Mouse (Mus musculus) c-Kit-positive CD71-negative TER-119-negative erythroid progenitor cells, embryonic 14.5 days (primary cell): Measurements from ENCODE around the gene Dop1a.

Experiments used
- DNase-seq: peaks from one replicate; pipeline ENCODE4 v3.0.0-alpha.2; 2013; ENCODE audit warnings: low read depth

The Dop1a gene

DNA sequence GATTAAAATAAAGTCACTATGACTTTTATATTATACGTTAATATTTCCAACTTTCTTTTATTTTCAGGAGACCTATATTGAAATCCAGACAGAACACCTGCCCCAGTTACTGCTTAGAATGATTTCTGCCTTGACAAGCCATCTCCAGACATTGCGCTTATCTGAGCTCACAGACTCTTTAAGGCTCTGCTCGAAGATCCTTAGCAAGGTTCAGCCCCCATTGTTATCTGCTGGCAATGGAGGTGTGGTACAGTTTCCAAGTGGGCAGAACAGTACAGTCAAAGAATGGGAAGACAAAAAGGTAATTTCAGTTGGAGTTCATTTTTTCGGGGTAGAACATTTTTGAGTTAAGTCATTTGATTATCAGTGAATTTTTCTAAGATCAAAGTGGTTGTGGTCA lies 40.5 kb downstream of the Dop1a start:
- DNase-seq, result no peak

DNA sequence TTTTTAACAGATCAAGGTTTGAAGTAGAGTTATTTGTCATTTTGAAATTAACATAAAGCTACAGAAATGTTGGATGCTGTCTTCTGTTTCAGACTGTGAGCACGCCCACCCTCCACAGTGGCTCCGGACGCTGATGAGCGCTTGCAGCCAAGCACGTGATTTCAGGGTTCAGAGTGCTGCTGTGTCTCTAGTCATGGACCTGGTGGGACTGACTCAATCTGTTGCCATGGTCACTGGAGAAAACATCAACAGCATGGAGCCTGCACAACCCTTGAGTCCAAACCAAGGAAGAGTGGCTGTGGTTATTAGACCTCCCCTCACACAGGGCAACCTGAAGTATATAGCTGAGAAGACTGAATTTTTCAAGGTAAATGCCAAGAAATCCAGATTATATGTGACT lies 46.8 kb downstream of the Dop1a start:
- no peak for DNase-seq

DNA sequence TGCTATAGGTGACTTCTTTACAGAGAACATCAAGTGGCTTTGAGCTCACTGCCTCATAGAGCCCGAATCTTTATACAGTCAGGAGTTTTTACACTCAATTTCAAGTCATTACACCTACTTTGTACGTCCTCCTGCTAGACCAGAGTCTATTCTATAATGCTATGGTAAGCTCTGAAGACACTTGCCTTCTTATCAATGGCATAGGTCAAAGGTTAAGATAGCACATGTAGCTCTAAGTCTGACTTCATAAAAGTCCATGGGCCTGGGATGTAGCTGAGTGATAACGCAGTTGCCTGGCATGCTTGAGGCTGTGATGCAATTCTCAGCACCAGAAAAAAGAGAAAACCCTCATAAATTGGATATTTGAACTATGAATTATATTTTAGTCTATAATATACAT lies 47.4 kb downstream of the Dop1a start:
- DNase-seq, result no peak

DNA sequence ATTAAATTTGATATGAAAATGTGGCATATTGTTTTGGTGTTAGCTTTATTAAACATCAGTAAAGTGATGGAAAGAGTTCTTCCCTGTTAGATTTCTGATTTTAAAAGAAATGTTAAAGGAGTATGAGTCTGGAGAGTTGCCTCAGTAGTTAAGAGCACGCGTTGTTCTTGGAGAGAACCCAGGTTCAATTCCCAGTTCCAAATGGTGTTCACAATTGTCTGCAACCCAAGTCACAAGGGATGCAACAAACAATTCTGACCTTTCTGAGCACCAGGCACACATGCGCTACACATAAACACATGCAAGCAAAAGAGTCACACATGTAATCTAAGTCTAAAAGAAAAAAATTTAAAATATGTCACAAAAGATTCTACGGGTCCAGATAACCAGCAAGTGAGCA lies 47.8 kb downstream of the Dop1a start:
- no peak for DNase-seq

DNA sequence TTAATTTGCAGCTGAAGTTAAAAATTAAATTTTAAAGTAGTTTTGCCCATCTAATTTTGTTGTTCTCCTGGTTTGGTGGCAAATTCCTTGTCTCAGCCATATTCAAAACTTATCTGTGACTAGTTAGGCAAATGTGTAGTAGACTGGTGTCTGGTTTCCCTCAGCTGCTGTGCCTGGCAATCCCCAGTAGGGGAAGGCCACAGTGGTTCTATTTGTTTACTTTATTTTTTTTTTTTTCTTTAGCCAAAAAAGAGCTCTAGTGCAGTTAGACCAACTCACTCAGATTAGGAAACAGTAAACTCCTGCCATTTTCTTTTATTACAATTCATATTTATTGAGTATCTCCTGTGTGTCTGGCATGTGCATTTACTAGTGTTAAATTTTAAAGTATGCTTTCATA lies 55.4 kb downstream of the Dop1a start:
- DNase-seq, result no peak

DNA sequence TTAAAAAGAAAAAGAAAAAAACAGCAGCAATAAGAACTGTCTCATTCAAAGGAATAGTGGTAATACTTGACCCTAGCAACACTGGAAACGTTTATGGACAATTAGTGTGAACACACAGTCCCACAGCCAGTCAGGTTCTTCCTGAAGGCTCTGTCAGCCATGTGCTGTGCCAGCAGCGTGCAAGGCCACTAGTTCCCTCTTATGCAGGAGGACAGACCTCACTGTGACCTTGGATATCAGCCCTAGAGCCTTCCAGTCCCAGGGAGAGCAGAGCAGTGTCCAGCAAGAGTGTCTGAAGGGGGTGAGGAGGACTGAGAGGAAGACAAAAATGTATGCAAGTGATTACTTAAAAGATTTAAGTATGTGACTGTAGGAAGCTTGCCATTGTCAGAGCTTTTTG lies 58.6 kb downstream of the Dop1a start:
- no peak for DNase-seq

DNA sequence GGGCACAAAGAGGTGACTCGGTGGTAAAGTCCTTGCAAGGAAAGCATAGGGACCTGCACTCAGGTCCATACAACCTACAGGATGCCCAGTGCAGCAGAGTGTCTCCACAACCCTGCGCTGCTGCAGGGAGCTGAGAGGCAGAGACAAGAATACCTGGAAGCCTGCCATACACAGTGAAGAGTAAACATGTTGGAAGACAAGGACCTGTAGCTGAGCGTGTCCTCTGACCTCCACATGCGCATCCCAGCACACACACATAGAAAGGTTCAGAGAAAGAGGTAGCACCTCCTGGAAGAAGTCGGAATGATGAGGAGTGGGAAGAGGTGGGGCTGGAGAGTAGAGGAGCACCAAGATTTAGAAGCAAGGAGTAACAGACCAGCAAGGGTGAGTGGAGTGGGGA lies 67.1 kb downstream of the Dop1a start:
- DNase-seq, result no peak

DNA sequence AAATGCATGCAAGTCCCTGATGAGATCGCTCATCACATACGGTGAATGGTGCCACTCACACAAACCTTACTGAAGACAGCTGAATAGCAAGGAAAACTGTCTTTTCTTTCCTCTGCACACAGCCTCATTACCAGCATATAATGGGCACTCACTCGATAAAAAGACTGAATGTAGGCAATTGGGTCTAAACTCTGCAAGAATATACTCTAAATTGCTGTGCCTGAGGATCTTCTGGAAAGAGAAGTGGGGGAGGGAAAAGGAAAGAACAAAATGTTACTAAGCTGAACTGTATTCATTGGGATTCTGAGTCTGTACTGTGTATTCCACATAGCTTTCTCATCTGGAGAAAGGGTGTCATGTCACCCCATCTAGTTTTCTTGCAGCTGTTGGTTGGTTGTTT lies 76.5 kb downstream of the Dop1a start:
- DNase-seq, result no peak

DNA sequence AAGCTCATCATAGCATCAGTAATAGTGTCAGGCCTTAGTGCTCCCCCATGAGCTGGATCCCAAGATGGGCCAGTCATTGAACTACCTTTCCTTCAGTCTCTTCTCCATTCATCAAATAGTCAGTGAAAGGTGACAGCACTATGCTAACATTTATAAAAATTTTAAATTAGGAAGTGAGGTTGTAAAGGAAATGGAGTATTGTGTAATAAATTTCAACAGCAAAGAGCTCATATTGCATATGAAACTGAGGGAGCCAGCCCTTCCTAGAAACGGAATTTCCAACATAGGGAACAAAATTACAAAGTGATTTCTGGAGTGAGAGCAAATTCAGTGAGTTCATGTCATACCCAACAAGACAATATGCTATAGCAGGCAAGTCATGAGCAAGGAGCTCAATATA lies 77.6 kb downstream of the Dop1a start:
- no peak for DNase-seq

DNA sequence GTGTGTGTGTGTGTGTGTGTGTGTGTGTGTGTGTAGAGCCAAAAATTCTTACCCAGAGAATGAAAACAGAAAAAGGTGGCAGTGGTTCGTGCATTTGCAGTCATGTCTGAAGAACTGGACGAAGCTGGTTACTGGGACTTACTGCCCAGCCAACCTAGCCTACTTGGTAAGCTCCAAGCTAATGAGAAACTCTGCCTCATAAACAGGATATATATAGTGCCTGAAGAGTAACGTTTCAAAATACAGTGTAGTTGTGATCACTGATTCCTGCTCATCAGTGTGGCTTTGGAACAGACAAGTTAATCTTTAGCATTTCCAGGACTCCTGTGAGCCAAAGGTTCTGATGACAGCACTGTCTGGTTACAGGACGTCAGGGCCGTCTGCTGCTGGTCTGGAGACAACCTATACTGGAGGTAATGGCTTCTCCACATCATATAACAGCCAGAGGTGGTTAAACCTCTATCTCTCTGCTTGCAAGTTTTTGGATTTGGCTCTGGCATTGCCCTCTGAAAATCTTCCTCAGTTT lies 82.7 kb downstream of the Dop1a start:
- DNase-seq, result no peak

DNA sequence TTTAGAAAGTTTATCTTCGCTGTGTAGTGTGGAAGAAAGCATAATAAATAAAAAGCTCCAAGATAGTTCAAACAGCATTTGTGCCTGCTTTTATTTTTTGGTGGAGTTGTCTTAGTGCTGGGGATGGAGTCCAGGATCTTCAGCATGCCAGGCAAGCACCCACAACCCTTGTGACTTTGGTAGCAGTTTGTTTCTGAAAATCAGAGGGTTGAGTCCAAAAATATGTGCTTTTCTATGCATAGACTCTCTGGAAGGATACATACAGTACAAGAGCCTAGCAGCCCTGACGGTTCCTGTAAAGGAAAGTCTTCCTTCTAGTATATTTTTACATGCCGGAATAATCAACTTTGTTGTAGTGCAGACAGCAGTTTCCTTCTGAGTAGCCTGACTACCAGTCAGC lies 83.8 kb downstream of the Dop1a start:
- no peak for DNase-seq

DNA sequence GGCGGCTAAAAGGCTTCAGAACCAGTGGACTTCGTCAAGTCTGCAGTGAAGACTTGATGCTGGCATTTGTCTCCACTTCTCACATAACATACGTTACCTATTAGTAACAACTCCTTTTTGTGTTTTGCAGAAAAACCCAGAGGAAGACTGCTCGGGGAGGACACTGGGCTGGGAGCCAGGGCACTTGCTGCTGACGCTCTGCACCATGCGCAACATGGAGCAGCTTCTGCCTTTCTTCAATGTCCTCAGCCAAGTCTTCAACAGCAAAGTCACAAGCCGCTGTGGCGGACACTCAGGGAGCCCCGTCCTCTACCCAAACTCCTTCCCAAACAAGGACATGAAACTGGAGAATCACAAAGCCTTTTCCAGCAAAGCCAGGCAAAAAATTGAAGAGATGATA lies 86.9 kb downstream of the Dop1a start:
- DNase-seq, result no peak

DNA sequence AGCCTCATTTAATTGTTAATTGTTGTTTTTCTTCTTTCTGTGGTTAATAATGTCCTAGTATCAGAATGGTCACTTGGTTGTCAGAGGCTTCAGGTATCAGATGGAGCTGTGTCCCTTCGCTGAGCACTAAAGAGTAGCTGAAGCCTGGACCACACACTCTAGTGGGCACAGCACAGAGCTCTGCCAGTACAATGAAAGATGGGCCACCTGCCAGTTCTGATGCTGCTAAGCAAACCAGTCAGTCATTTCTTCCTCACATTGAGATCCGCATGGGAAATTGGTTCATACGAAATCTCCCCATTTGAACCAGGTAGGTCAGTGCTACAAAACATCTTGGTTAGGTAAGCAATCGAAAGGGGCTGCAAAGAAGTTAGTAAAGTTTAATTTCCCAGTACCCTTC lies 87.7 kb downstream of the Dop1a start:
- no peak for DNase-seq

DNA sequence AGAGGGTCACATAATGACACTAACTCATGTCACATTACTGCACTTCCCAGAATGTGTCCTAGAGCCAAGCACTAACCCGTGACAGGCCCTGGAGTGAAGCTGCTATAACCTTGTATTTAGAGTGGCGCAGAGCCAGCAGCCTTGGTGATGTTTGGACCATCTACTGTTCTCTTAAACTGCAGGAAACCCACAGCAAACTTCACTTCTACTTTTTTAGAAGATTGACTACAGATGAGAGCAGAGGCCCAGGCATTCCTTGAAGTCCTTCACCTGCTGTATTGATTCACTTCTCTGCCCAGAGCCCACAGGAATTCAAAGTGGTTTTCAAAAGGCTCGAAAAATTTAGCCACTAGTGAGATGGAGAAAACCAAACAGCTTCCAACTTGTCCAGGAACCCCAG lies 93.6 kb downstream of the Dop1a start:
- no peak for DNase-seq

DNA sequence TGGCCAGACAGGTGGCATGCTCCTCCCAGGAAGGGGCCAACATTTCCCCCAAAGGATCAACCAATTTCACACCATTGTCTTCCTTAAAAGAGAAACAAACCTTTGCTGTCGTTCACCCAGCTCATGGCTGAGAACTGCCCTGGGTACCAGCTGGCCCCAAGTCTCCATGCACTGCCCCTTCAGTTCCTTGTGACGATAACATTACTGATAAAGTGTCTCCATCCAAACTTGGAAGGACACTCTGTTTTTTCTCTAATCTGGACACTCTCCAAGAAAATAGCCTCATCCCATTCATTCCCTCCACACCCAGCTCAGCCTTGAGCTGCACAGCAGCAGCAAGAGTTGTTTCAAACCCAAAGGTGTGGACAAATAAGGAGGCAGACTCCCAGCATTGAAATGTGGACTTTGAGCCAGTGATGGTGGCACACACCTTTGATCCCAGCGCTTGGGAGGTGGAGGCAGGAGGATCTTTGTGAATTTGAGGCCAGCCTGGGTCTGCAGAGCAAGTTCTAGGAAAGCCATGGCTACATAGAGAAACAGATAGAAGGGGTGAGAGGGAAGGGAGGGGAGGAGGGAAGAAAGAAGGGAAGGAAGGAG lies 102.5 kb downstream of the Dop1a start:
- no peak for DNase-seq

DNA sequence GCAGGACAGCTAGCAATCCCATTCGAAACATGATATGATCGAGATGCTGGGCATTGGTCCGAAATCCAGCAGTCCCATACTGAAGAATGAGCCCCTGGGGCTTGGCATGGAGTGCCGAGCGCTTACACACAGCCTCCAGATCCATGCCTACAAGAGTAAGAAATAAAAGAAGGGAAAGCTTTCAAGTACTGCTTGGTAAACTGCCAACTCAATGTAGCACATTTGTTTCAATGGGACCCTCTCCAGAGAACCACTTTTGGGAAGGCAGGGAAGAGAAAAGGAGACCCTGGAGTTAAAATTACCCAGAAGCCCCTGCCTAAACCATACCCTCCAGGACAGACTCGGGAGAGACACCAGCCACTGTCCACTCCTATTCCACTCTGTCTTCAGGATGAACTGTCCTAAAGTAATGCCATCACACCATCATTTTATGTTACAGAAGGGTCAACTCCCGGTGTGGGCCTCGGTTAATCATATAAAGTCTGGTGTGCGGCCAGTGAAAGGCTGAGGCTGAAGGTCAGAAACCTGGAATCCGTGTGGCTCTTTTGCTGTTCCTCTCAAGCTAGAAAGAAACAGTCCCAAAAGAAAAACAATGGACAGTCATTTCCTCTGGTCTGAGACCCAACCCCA lies 103.4 kb downstream of the Dop1a start:
- DNase-seq, result no peak

DNA sequence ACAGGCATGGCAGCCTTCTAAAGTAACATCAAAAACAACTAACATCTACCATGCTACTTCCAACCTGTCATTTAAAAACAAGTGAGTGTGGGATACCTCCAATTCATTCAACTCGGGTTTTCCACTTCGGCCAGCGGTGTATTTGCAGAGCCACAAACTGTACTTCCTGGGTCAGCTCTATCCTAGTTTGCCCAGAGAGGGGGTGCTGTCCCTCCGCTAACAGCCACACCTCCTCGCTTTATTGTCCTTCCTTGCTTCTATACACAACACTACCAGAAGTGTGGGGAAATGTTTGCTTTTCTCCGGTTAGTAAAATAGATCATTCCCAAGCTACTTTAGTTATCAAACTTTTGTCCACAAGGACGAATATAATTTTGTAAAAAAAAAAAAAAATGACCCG lies 104.0 kb downstream of the Dop1a start:
- no peak for DNase-seq

DNA sequence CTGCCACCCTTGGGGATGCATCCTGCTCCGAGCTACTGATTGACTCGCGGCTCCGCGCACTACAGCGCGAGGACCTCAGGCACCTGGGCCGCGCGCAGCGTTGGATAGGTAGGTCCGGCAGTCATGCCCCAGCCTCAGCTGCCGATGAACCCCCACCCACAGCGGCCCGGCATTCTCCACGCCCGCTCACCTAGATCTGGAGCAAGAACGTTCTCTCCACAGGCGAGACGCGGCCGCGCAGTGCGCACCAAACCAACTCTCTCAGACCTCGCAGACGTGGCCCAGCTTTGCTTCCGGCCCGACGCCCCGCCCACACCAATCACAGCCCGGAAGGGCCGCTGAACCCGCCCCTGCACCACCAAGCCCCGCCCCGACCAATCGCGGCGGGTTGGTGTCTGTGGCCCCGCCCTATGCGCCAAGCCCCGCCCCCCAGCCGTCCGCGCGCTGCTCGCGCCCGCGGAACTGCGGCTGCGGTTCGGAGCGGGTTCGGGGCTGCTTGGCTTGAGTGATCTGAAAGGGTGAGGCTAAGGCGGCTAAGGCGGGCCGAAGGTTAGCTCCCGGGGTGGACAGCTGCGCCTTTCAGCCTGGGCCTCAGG lies 104.7 kb downstream of the Dop1a start, which contains the start of the genes Pgm3 and Rwdd2a:
Gene Pgm3, minus strand, starts transcription at position 303 of the 596 bp plus-strand sequence.
Gene Rwdd2a, plus strand, starts transcription at position 452 of the 596 bp plus-strand sequence.
- peak; percentile 81 for DNase-seq

DNA sequence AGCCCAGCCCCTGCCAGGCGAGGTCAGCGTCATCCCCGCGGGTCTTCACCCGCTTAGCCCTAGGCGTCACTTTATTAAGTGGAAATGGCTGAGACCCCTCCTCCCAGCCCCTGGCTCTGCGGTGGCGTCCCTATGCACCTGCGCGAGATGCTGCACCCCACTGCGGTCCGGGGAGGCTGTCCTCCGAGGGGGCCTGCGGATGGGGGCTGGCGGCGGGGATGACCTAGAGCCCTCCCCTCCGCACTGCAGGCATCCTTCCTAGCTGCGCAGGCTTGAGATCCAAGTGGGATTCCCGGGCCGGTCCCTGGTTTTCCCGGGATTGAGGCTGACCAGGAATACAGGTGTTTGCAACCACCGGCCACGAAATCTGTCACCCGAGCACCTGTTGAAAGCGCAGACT lies 105.2 kb downstream of the Dop1a start:
- DNase-seq, result no peak

DNA sequence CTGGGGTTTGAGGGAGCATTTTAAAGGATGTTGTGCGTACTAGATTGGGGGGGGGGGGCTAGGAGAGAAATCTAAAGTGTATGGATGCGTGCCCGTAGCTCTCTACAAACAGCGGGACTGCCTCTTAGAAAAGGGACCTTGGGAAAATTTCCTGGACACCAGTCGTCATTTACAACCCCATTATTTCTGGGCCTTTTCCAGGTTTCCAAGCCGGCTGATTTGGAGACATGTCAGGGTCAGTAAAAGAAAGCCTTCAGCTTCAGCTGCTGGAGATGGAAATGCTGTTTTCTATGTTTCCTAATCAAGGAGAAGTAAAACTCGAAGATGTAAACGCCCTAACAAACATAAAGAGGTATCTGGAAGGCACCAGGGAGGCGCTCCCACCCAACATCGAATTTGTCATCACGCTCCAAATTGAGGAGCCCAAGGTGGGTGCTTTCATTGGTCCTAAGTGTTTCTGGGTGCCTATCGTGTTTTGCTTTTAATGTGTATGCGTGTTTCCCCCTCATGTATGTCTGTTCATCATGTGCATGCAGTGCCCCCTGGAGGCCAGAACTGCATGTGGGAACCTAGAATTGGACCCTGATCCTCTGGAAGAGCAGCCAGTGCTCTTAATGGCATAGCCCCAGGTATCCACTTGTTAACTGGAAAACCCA lies 105.8 kb downstream of the Dop1a start:
- DNase-seq, result peak; percentile 85

DNA sequence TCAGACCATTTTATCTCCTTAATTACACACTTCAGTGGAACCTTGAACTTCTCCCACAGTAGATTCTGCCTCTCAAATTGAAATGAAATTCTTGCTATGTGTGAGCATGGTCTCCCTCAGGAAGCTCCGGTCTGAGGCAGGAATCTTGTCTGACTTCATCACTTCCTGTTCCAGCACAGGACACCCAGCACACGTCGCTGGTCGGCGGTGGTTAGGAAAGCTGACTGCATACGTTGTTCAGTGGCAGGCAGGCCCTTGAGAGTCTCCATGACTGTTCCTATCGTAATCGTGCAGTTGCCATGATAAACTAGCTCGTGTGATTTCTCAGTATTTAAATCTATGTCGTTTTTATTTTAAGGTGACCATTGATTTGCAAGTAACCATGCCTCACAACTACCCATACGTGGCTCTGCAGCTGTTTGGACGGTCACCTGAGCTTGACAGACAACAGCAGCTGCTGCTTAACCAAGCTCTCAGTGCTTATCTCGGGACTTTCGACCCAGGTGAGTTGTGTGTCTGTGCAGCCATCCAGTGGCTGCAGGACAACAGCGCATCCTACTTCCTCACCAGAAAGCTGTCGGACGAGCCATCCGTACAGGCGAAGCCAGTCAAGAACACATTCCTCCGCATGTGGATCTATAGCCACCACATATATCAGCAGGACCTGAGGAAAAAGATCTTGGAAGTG lies 106.8 kb downstream of the Dop1a start:
- DNase-seq, result no peak

DNA sequence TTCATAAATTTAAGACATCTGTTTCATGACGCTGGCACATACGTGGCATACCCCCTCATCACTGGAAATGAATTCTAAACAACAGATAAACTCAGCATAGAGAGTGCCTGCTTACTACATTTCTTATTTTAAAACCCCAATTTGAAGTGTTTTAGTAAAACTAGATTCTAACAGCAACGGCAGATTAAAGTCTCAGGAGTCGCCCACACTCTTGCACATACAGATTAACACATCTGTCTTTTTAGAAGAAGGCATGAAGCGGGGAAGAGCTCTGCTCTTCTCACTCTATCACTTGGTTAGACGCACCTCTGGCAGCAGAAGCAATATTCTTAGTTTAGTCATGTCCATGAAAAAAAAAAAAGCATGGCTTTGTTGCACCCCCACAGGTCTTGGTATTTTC lies 108.2 kb downstream of the Dop1a start:
- no peak for DNase-seq
